Mouse (Mus musculus) liver, adult 2 months (tissue): ENCODE results near the gene BC035044. TPM values are rescaled to one million over a fixed set of nuclear protein-coding genes. Genes with fewer than 3 reads are reported as not detected.

Source experiments
- DNase-seq: peaks from one replicate; pipeline ENCODE4 v3.0.0-alpha.2; 2011; ENCODE audit warnings: low read depth, low spot score; ENCODE audit errors: extremely low read depth
- H3K27ac ChIP-seq: fragments of 200-500 bp; replicated peaks from 2 replicates; pipeline ENCODE4 v1.5.1; 2012; ENCODE audit warnings: low read depth, mild to moderate bottlenecking, control low read depth, inconsistent platforms, low read length; ENCODE audit not compliant: insufficient read depth
- H3K27me3 ChIP-seq: fragments of 200-500 bp; 2 replicates; pipeline ENCODE4 v1.6.1; 2012; ENCODE audit warnings: mild to moderate bottlenecking, moderate library complexity, low read length, inconsistent platforms; ENCODE audit not compliant: control insufficient read depth, insufficient read depth
- H3K36me3 ChIP-seq: fragments of 200-500 bp; 2 replicates; pipeline ENCODE4 v1.6.1; 2012; ENCODE audit warnings: low read length, inconsistent platforms; ENCODE audit not compliant: control insufficient read depth, insufficient read depth
- H3K4me1 ChIP-seq: fragments of 200-500 bp; 2 replicates; pipeline ENCODE4 v1.6.1; 2011; ENCODE audit warnings: low read length; ENCODE audit not compliant: control insufficient read depth, insufficient read depth
- H3K4me3 ChIP-seq: fragments of 200-500 bp; 2 replicates; pipeline ENCODE4 v1.5.1; 2011; ENCODE audit warnings: low read depth, mild to moderate bottlenecking, control low read depth, low read length, moderate library complexity; ENCODE audit not compliant: insufficient read depth
- H3K79me2 ChIP-seq: fragments of 200-500 bp; 2 replicates; pipeline ENCODE4 v1.6.1; 2012; ENCODE audit warnings: inconsistent platforms, mild to moderate bottlenecking, low read length, moderate library complexity; ENCODE audit not compliant: control insufficient read depth, insufficient read depth
- H3K9ac ChIP-seq: fragments of 200-500 bp; 2 replicates; pipeline ENCODE4 v1.6.1; 2012; ENCODE audit warnings: low read depth, mild to moderate bottlenecking, control low read depth, inconsistent platforms, low read length
- CTCF ChIP-seq: fragments of 200-500 bp; IDR thresholded peaks from 2 replicates; pipeline ENCODE4 v1.5.1; 2011; ENCODE audit warnings: low read depth, low read length, control low read depth
- POLR2A ChIP-seq: fragments of 200-500 bp; IDR thresholded peaks from 2 replicates; pipeline ENCODE4 v1.6.1; 2011; ENCODE audit warnings: low read length, control low read depth; ENCODE audit not compliant: insufficient read depth; ENCODE audit errors: extremely low read depth
- WGBS: fragments of 180-500 bp; shearing (Covaris S2); methylation state at CpG from one replicate; pipeline ENCODE4 v1.1.7; 2018; 5-methylcytosine and 5-hydroxymethylcytosine counted together
- polyA plus RNA-seq: library from polyadenylated mRNA; depleted of rRNA; stranded (reverse); fragments of >200 nt; gene quantifications from 2 replicates; pipeline ENCODE4 v1.2.3, GENCODE M21; 2012
- total RNA-seq: library from RNA; depleted of rRNA; stranded (reverse); fragments of >200 nt; gene quantifications from 2 replicates; pipeline ENCODE4 v1.2.3, GENCODE M21; 2014

Gene BC035044
- total and polyA plus RNA-seq, 2 experiments, result 0.15 to 1.1 TPM

GRCm38 (mm10) chr6:128838342-128839265 lies 52.3 kb downstream of the BC035044 start:
- Histone ChIP-seq H3K4me1 (peaks cover 6% of the 10 kb centered on the region; the same call in 1 of the 2 replicates), H3K79me2 (no peaks in the 10 kb centered on the region), H3K9ac (peak overlapping the region; percentile 87), H3K27me3 (no peaks in the 10 kb centered on the region), H3K36me3 (no peaks in the 10 kb centered on the region), H3K27ac (peak overlapping the region; percentile 77), H3K4me3 (peak overlapping the region; percentile 86)
- DNase-seq, result peak; percentile 86
- TF ChIP-seq CTCF (no peak), POLR2A (no peak)
- under 1% methylated on average over 49 of the region's 49 CpGs for WGBS

GRCm38 (mm10) chr6:128837454-128838341 lies 53.2 kb downstream of the BC035044 start:
- Histone ChIP-seq H3K36me3 (no peaks in the 10 kb centered on the region), H3K9ac (peak overlapping the region; percentile 35), H3K27me3 (peaks cover 2% of the 10 kb centered on the region; the same call in 1 of the 2 replicates), H3K27ac (no peak overlapping the region), H3K79me2 (no peaks in the 10 kb centered on the region), H3K4me1 (peaks cover 6% of the 10 kb centered on the region; the same call in 1 of the 2 replicates), H3K4me3 (peak overlapping the region; percentile 36)
- 9% methylated on average over 14 of the region's 14 CpGs for WGBS
- TF ChIP-seq CTCF (no peak), POLR2A (no peak)
- DNase-seq, result no peak

- H3K9ac ChIP-seq, result no peak overlapping the region
- 86% methylated on average over 6 of the region's 6 CpGs for WGBS
- no peaks in the 10 kb centered on the region for H3K36me3 ChIP-seq
- H3K4me1 ChIP-seq, result 0 out of 2 replicates have a peak, but pooled peaks cover 4% of the 10 kb centered on the region
- no peak overlapping the region for H3K27ac ChIP-seq
- DNase-seq, result no peak
- no peaks in the 10 kb centered on the region for H3K79me2 ChIP-seq
- H3K27me3 ChIP-seq, result peaks cover 2% of the 10 kb centered on the region; the same call in 1 of the 2 replicates
- no peak overlapping the region for H3K4me3 ChIP-seq
- TF ChIP-seq CTCF, result no peak
- no peak for TF ChIP-seq POLR2A
These were observed 54.0 kb downstream of the BC035044 start for GRCm38 (mm10) chr6:128836955-128837334.

GRCm38 (mm10) chr6:128836191-128836954 lies 54.6 kb downstream of the BC035044 start:
- 0 out of 2 replicates have a peak, but pooled peaks cover 4% of the 10 kb centered on the region for H3K4me1 ChIP-seq
- TF ChIP-seq CTCF (no peak), POLR2A (no peak)
- no peak overlapping the region for H3K9ac ChIP-seq
- no peaks in the 10 kb centered on the region for H3K79me2 ChIP-seq
- H3K4me3 ChIP-seq, result no peak overlapping the region
- WGBS, result 48% methylated on average over 8 of the region's 8 CpGs
- no peak overlapping the region for H3K27ac ChIP-seq
- peaks cover 2% of the 10 kb centered on the region; the same call in 1 of the 2 replicates for H3K27me3 ChIP-seq
- no peaks in the 10 kb centered on the region for H3K36me3 ChIP-seq
- DNase-seq, result no peak

GRCm38 (mm10) chr6:128835571-128835970 lies 55.4 kb downstream of the BC035044 start:
- H3K79me2 ChIP-seq, result no peaks in the 10 kb centered on the region
- WGBS, result 41% methylated on average over 4 of the region's 4 CpGs
- peak; percentile 71 for DNase-seq
- no peak overlapping the region for H3K27ac ChIP-seq
- 0 out of 2 replicates have a peak, but pooled peaks cover 4% of the 10 kb centered on the region for H3K4me1 ChIP-seq
- peaks cover 2% of the 10 kb centered on the region; the same call in 1 of the 2 replicates for H3K27me3 ChIP-seq
- no peak overlapping the region for H3K4me3 ChIP-seq
- H3K36me3 ChIP-seq, result no peaks in the 10 kb centered on the region
- no peak overlapping the region for H3K9ac ChIP-seq
- TF ChIP-seq POLR2A (no peak), CTCF (no peak)
